Mouse (Mus musculus) spleen, postnatal 14 days (tissue): ENCODE measurements at regions not wholly inside any gene's neighbourhood (a gene's known extent, or its start where the extent isn't known, plus 50 kb on each side); places are given as distances from the start of the nearest gene placed in this dataset.

Source experiments
- DNase-seq, 2 experiments: peaks; one replicate each; pipeline ENCODE4 v3.0.0; 2021 to 2022; ENCODE audit warnings: low spot score in 2 of 2

- DNase-seq, result no peak
Observed at GRCm38 (mm10) chr8:116133503-116133902, 371.3 kb upstream of the Dynlrb2 start.

- DNase-seq, result no peak
Observed at GRCm38 (mm10) chr8:116133084-116133483, 371.7 kb upstream of the Dynlrb2 start.

- no peak for DNase-seq
Observed at GRCm38 (mm10) chr8:116120067-116120466, 384.7 kb upstream of the Dynlrb2 start.

GRCm38 (mm10) chr8:116117919-116118318 lies 386.9 kb upstream of the Dynlrb2 start:
- DNase-seq, result no peak

- DNase-seq, result no peak
Observed at GRCm38 (mm10) chr8:116116625-116117024, 388.1 kb upstream of the Dynlrb2 start.

- no peak for DNase-seq
Observed at GRCm38 (mm10) chr8:116115811-116116372, 388.9 kb upstream of the Dynlrb2 start.

GRCm38 (mm10) chr8:116114978-116115377 lies 389.8 kb upstream of the Dynlrb2 start:
- DNase-seq, result no peak

- DNase-seq, result no peak
Observed at GRCm38 (mm10) chr8:116114502-116114901, 390.3 kb upstream of the Dynlrb2 start.

GRCm38 (mm10) chr8:116111168-116111567 lies 393.6 kb upstream of the Dynlrb2 start:
- no peak for DNase-seq

GRCm38 (mm10) chr8:116096666-116097065 lies 389.1 kb upstream of the Maf start:
- DNase-seq, result no peak

GRCm38 (mm10) chr8:116083156-116083555 lies 375.6 kb upstream of the Maf start:
- no peak for DNase-seq

- no peak for DNase-seq
Observed at GRCm38 (mm10) chr8:116078849-116079407, 371.3 kb upstream of the Maf start.

- DNase-seq, result no peak
Observed at GRCm38 (mm10) chr8:116071497-116071896, 363.9 kb upstream of the Maf start.

- DNase-seq, result no peak
Observed at GRCm38 (mm10) chr8:116069538-116069937, 361.9 kb upstream of the Maf start.

GRCm38 (mm10) chr8:116067978-116068375 lies 360.4 kb upstream of the Maf start:
- no peak for DNase-seq

GRCm38 (mm10) chr8:116067182-116067977 lies 359.8 kb upstream of the Maf start:
- no peak for DNase-seq

- DNase-seq, result no peak
Observed at GRCm38 (mm10) chr8:116065871-116066270, 358.3 kb upstream of the Maf start.

- no peak for DNase-seq
Observed at GRCm38 (mm10) chr8:116065327-116065726, 357.7 kb upstream of the Maf start.

GRCm38 (mm10) chr8:116064562-116064961 lies 357.0 kb upstream of the Maf start:
- no peak for DNase-seq

- no peak for DNase-seq
Observed at GRCm38 (mm10) chr8:116063541-116063940, 355.9 kb upstream of the Maf start.

- DNase-seq, result no peak
Observed at GRCm38 (mm10) chr8:116053483-116053882, 345.9 kb upstream of the Maf start.

- DNase-seq, result no peak
Observed at GRCm38 (mm10) chr8:116053043-116053442, 345.4 kb upstream of the Maf start.

- DNase-seq, result no peak
Observed at GRCm38 (mm10) chr8:116048480-116048879, 340.9 kb upstream of the Maf start.
